ENCODE assay signal across 1 mouse cellular context in the genomic region with DNA sequence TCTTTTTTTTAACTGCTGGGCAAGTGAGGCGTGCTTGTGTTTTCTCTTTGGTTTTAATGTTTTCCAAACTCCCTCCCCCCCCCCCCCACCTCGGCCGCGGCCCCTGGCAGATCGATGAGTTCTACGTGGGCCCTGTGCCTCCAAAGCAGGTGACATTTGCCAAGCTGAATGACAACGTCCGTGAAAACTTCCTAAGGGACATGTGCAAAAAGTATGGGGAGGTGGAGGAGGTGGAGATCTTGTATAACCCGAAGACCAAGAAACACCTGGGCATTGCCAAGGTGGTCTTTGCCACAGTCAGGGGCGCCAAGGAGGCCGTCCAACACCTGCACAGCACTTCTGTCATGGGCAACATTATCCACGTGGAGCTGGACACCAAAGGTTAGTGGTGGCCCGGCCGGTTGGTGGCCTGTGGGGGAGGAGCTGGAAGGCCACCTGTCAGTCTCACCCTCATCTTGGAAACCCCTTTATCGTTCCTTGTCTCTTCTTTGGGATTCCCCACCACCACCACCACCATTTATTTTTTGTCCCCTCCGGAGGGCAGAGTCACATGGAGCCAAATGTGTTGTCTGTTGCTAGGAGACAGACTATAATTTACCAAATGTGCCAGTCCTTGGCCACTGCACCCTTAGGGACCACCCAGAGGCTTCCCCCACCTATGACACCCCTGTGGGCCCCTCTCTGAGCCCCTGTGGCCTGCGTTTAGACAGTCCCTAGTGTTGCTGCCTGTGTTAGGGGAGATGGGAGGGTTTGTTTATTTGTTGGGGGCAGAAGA.
TF ChIP-seq lines count a peak whose summit lies in the region.

No protein-coding gene starts in this region.

TF ChIP-seq in MEL, 35 proteins besides CTCF, POLR2A, EP300 and RAD21 (continued from another document):
- no peak for TF ChIP-seq UBTF (IDR thresholded peaks at IDR 0.05; ENCODE audit: borderline replicate concordance, insufficient read depth, low read depth, low read length)
- TF ChIP-seq GATA1 (IDR thresholded peaks at IDR 0.05; ENCODE audit: low read depth, low read length) = no peak
- TF ChIP-seq ETS1 (IDR thresholded peaks at IDR 0.05; ENCODE audit: low read depth, low read length) = no peak
- TF ChIP-seq CHD2 (IDR thresholded peaks at IDR 0.05; ENCODE audit: low read length) = no peak
- TF ChIP-seq NELFE (IDR thresholded peaks at IDR 0.05; ENCODE audit: low read depth, low read length) = no peak
- TF ChIP-seq TBP (IDR thresholded peaks at IDR 0.05; ENCODE audit: low read depth, low read length) = no peak
- no peak for TF ChIP-seq JUND (IDR thresholded peaks at IDR 0.05; ENCODE audit: low read depth, low read length)
- TF ChIP-seq MYB (IDR thresholded peaks at IDR 0.05; ENCODE audit: low read depth, low read length) = no peak
- peak; percentile 75 for TF ChIP-seq MAX (IDR thresholded peaks at IDR 0.05; ENCODE audit: low read length)
- TF ChIP-seq TCF12 (IDR thresholded peaks at IDR 0.05; ENCODE audit: low read depth, low read length) = no peak
- TF ChIP-seq NRF1 (IDR thresholded peaks at IDR 0.05; ENCODE audit: insufficient read depth, low read depth, low read length, poor library complexity, severe bottlenecking) = no peak
- TF ChIP-seq USF1 (IDR thresholded peaks at IDR 0.05; ENCODE audit: low read depth, low read length) = peak; percentile 60; the same call in 1 of the 2 replicates
- peak; percentile 86; the same call in 1 of the 2 replicates for TF ChIP-seq SIN3A (IDR thresholded peaks at IDR 0.05; ENCODE audit: low read length)
- no peak for TF ChIP-seq MYC (IDR thresholded peaks at IDR 0.05; ENCODE audit: low read depth, low read length)
- TF ChIP-seq TAL1 (IDR thresholded peaks at IDR 0.05; ENCODE audit: low read length) = no peak
- TF ChIP-seq MEF2A (IDR thresholded peaks at IDR 0.05; ENCODE audit: extremely low read depth, insufficient replicate concordance, low read depth, low read length, poor library complexity, severe bottlenecking) = no peak
- no peak for TF ChIP-seq POLR2AphosphoS5 (IDR thresholded peaks at IDR 0.05; ENCODE audit: borderline replicate concordance, low read depth, low read length)
- TF ChIP-seq POLR2AphosphoS2 (IDR thresholded peaks at IDR 0.05; ENCODE audit: low read length) = no peak
- no peak for TF ChIP-seq ELF1 (IDR thresholded peaks at IDR 0.05; ENCODE audit: low read depth, low read length)
- no peak for TF ChIP-seq ZC3H11A (IDR thresholded peaks at IDR 0.05; ENCODE audit: low read depth, low read length)
- TF ChIP-seq BHLHE40 (IDR thresholded peaks at IDR 0.05; ENCODE audit: borderline replicate concordance, low read depth, low read length) = no peak
- no peak for TF ChIP-seq E2F4 (IDR thresholded peaks at IDR 0.05; ENCODE audit: borderline replicate concordance, low read depth, low read length)
